Mouse (Mus musculus): ENCODE measurements around the gene Xkr8.

GRCm38 (mm10) chr4:132776764-132777163, 44.4 kb upstream of the Xkr8 start:
- no peak for TF ChIP-seq POLR2A (IDR thresholded peaks at IDR 0.05; ENCODE audit: insufficient read depth, low read length)
- peak; percentile 84 for TF ChIP-seq CTCF (IDR thresholded peaks at IDR 0.05; ENCODE audit: low read depth, low read length)

All from ES-Bruce4 (cell line).